Mouse (Mus musculus) midbrain, embryonic 12.5 days (tissue): ENCODE data around the gene Cdh13. TPM values are rescaled to one million over a fixed set of nuclear protein-coding genes. Genes with fewer than 3 reads are reported as not detected.

Experiments
- ATAC-seq: fragments of 200-750 bp; cut with Nextera tagmentation; 2 replicates; pipeline ENCODE4 v1.8.0; 2017; ENCODE audit warnings: low read depth, moderate TSS enrichment, moderate library complexity; ENCODE audit not compliant: low FRiP score
- H3K27ac ChIP-seq: fragments of 300-500 bp; sonication (generic); replicated peaks from 2 replicates; pipeline ENCODE4 v1.5.1; 2016; ENCODE audit warnings: mild to moderate bottlenecking
- H3K27me3 ChIP-seq: fragments of 300-500 bp; sonication (generic); 2 replicates; pipeline ENCODE4 v1.6.1; 2016; ENCODE audit warnings: mild to moderate bottlenecking
- H3K36me3 ChIP-seq: fragments of 300-500 bp; sonication (generic); 2 replicates; pipeline ENCODE4 v1.6.1; 2016
- H3K4me1 ChIP-seq: fragments of 300-500 bp; sonication (generic); 2 replicates; pipeline ENCODE4 v1.6.1; 2016
- H3K4me2 ChIP-seq: fragments of 300-500 bp; sonication (generic); replicated peaks from 2 replicates; pipeline ENCODE4 v1.6.1; 2016; ENCODE audit warnings: mild to moderate bottlenecking, moderate library complexity
- H3K4me3 ChIP-seq: fragments of 300-500 bp; sonication (generic); 2 replicates; pipeline ENCODE4 v1.5.1; 2016; ENCODE audit warnings: mild to moderate bottlenecking
- H3K9ac ChIP-seq: fragments of 300-500 bp; sonication (generic); replicated peaks from 2 replicates; pipeline ENCODE4 v1.6.1; 2016; ENCODE audit warnings: mild to moderate bottlenecking, moderate library complexity
- H3K9me3 ChIP-seq: fragments of 300-500 bp; sonication (generic); 2 replicates; pipeline ENCODE4 v1.6.1; 2016; ENCODE audit warnings: mild to moderate bottlenecking
- WGBS: fragments of 180-500 bp; shearing (Covaris S2); methylation state at CpG from one replicate; pipeline ENCODE4 v1.1.7; 2016; 5-methylcytosine and 5-hydroxymethylcytosine counted together
- polyA plus RNA-seq: library from polyadenylated mRNA; unstranded; fragments of >200 nt; fragmentation: Nextera tagmentation; extraction: Ambion mirVana; gene quantifications from 2 replicates; pipeline ENCODE4 v1.2.1, GENCODE M21; 2016

Cdh13 gene
- polyA plus RNA-seq, 1 experiment from 2014 or later, result 18.8 TPM

DNA sequence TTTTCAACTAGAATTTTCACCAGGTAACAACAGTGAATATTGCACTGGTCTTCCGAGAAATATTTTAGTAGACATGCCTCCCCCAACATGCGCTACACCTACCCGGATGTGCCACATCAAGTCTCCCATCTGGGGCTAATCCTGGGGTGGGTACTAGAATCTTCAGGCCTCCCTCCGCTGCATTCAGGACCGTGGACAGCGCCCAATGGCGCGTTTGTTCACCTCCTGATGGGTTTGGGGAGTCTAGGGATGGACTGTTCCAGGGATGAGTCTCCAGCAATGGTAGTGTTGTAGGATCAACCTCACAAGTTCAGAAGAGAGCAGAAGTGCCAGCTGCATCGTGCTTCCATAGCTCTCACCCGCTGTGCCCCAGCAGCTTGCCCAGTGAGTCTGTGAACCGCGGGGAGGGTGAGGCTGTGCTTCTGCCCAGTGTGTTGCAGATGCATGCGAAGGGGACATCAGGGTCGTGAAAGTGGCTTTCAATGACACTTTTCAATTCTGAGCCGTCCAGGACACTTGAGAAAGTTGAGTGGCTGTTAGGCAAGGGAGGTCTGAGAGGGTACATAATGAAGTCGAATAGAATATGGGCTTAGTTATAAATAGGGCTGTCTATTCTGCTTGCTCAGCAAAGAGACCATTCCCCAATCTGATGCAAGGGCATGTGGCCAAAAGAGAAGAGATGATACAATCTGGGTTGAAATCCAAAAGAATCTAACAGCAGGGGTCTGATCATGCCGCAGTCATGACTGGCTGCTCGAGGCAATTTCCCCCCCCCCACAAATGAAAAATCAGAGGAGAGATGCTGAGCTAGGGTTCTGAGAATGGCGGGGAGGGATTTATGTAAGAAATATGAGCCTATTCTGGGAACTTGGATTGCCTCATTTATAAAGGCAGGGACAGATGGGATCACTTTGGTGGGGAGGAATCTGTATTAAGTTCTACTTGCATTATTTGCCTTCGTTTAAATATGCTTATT, 668.5 kb downstream of the Cdh13 start:
- 65% methylated on average over 20 of the region's 20 CpGs for WGBS
- Histone ChIP-seq H3K9me3 (no peaks in the 10 kb centered on the region), H3K4me3 (no peak overlapping the region), H3K27me3 (no peaks in the 10 kb centered on the region), H3K27ac (no peak overlapping the region), H3K9ac (no peak overlapping the region), H3K4me1 (no peaks in the 10 kb centered on the region), H3K4me2 (no peak overlapping the region), H3K36me3 (no peaks in the 10 kb centered on the region)
- no peak for ATAC-seq

DNA sequence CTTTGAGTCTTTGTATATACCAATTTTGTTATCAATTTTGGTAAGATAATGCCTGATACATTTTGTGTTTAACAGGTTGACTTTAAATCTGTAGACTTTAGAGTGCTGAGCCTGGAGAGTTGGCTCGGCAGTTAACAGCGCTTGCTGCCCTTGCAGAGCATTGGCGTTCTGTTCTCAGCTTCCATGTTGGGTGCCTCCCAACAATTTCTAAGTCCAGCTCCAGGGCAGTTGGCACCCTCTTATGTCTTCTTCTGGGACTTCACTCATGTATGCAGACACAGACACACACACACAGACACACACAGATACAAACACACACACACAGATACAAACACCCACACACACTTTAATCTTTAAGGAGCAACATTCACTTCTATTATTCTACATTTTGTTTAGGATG, 672.6 kb downstream of the Cdh13 start:
- Histone ChIP-seq H3K27ac (no peak overlapping the region), H3K36me3 (no peaks in the 10 kb centered on the region), H3K9me3 (no peaks in the 10 kb centered on the region), H3K27me3 (no peaks in the 10 kb centered on the region), H3K4me2 (no peak overlapping the region), H3K9ac (no peak overlapping the region), H3K4me1 (no peaks in the 10 kb centered on the region), H3K4me3 (no peak overlapping the region)
- 90% methylated on average over 3 of the region's 3 CpGs for WGBS
- ATAC-seq, result no peak

DNA sequence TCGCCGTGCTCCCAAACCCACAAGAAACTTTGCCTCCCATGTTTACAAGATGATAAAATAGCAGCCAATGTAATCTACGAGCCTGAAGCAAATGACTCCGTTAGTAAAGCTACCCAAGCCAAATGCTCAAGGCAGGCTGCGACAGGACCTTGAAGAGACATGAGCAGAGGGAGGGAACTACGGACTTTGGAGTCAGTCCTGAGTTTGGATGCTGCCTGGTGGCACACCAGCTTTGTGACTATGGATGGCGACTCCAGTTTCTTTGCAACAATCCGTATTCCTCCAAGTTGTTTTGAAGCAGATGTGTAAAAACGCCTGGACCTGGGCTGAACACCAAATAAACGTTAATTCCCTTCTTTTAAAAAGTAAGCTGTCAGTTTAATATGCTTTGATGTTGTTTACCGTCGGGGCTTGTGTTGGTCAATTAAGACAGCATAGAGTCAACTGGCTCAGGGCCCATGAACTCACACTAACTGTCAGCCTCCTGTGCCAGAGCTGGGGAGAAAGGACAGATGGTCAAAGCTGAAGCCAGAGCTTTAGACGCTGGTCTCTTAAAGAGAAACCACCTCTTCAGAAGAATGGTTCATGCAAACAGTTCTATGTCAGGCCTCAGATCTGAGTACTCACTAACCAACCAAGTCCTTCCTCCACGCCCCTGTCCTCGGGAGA, 678.5 kb downstream of the Cdh13 start:
- no peak overlapping the region for H3K9ac ChIP-seq
- no peaks in the 10 kb centered on the region for H3K9me3 ChIP-seq

DNA sequence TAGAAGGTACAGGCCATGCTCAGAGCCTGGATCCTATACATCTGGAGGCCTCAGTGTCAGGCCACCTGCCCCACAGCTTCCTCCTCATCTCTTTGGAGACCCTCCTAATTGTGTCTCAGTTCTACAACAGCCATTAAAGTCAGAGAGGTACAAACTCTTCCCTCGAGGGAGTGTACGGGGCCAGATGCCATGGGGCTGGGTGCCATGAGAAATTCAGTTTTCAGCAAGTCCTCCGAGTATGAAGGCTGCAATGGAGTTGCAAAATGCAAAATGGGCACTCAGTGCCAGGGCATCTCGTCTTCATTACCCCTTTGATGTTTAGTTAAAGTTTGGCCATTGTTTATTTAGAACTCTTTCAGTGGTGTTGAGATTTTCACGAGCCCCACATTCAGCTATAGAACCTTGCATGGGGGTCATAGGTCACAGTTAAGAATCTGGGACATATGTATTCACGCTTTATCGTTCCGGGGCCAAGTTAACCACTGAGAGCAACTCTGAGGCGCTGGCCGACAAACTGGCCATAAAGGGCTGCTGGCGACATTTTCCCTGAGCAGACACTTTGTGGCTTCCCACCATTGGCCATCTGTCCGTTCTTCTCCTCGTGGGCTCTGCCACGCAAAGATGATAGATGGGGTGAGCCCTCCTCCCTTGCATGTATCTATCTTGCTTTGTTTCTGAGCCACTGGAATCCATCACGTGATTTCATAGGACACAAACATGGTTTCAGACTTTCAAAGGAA, 681.7 kb downstream of the Cdh13 start:
- H3K36me3 ChIP-seq, result no peaks in the 10 kb centered on the region
- WGBS, result 89% methylated on average over 15 of the region's 15 CpGs
- no peak for ATAC-seq

More for the DNA sequence above, 678.5 kb downstream of the Cdh13 start:
- Histone ChIP-seq H3K4me2 (no peak overlapping the region), H3K4me1 (no peaks in the 10 kb centered on the region), H3K27me3 (no peaks in the 10 kb centered on the region), H3K27ac (no peak overlapping the region), H3K36me3 (no peaks in the 10 kb centered on the region), H3K4me3 (no peak overlapping the region)
- ATAC-seq, result no peak
- WGBS, result 87% methylated on average over 15 of the region's 15 CpGs

DNA sequence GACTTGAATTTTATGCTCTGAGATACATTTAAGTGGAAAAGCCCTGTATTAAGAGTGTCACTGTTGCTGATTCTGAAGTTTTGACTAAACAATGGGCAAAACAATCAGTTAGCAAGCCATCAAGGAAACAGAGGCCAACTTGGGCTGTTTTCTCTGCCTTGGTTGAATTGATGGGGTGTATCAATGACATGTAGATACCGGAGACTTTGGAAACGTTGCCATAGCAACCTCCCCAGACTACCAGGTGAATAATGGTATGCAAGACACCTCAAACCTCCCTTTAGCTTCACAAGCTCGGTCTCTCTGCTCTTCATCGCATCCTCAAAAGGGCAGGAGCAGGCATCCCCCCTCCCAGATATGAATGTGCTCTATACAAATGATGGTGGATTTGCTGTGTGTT, 685.4 kb downstream of the Cdh13 start:
- Histone ChIP-seq H3K9ac (no peak overlapping the region), H3K4me2 (no peak overlapping the region), H3K9me3 (no peaks in the 10 kb centered on the region), H3K4me1 (peaks cover 5% of the 10 kb centered on the region; the same call in 1 of the 2 replicates), H3K27me3 (no peaks in the 10 kb centered on the region), H3K36me3 (no peaks in the 10 kb centered on the region), H3K27ac (no peak overlapping the region), H3K4me3 (no peak overlapping the region)
- no peak for ATAC-seq
- WGBS, result 68% methylated on average over 4 of the region's 4 CpGs

More for the DNA sequence above, 681.7 kb downstream of the Cdh13 start:
- H3K9me3 ChIP-seq, result no peaks in the 10 kb centered on the region
- H3K27me3 ChIP-seq, result no peaks in the 10 kb centered on the region
- peaks cover 5% of the 10 kb centered on the region; the same call in 1 of the 2 replicates for H3K4me1 ChIP-seq
- no peak overlapping the region for H3K27ac ChIP-seq
- no peak overlapping the region for H3K4me3 ChIP-seq
- H3K9ac ChIP-seq, result no peak overlapping the region
- no peak overlapping the region for H3K4me2 ChIP-seq

DNA sequence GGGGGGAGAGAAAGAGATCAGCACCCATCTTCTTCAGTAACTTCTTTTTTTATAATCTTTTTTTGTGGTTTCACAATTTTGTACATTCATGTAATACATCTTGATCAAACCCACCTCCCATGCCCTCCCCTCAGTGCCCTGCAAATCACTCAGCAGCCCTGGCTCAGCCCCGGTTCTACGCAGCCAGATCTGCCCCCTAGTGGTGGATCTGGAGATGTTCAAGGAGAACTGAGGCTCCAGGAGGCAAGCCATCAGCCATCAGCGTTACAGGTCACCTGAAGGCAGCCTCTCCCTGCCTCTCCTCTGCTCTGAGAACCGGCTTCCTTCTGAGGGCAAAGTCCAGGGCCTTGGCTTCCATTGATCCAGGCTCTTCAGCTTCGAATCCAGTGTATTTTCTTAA, 696.3 kb downstream of the Cdh13 start:
- no peak overlapping the region for H3K27ac ChIP-seq
- H3K4me2 ChIP-seq, result no peak overlapping the region
- H3K9ac ChIP-seq, result no peak overlapping the region
- no peaks in the 10 kb centered on the region for H3K27me3 ChIP-seq
- ATAC-seq, result no peak
- peaks cover 5% of the 10 kb centered on the region; the same call in 1 of the 2 replicates for H3K9me3 ChIP-seq
- H3K4me1 ChIP-seq, result no peaks in the 10 kb centered on the region
- no peaks in the 10 kb centered on the region for H3K36me3 ChIP-seq
- H3K4me3 ChIP-seq, result no peak overlapping the region
- WGBS, result 13% methylated on average over 5 of the region's 5 CpGs

DNA sequence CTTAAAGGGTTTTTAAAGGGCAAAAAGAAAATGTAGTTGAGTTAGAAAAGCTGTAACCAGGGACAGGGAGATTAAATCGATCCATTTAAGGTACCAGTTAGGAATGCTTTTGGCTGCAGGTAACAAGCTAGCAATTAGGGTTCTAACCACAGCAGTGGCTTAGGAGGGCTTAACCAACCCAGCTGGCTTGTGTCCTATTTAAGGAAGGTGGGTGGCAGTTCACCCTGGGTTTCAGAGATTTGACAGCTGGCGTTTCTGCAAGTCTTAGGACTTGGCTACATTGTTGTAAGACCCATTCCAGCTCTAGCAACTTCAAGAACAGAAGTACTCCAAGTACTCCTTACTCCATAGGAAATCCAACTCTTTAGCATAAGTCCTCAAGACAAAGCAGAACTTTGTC, 700.2 kb downstream of the Cdh13 start:
- no peak for ATAC-seq
- H3K4me2 ChIP-seq, result no peak overlapping the region
- WGBS, result 72% methylated on average over 2 of the region's 2 CpGs
- no peaks in the 10 kb centered on the region for H3K36me3 ChIP-seq
- no peak overlapping the region for H3K27ac ChIP-seq
- no peaks in the 10 kb centered on the region for H3K4me1 ChIP-seq
- peaks cover 5% of the 10 kb centered on the region; the same call in 1 of the 2 replicates for H3K9me3 ChIP-seq
- H3K9ac ChIP-seq, result no peak overlapping the region
- no peaks in the 10 kb centered on the region for H3K27me3 ChIP-seq
- no peak overlapping the region for H3K4me3 ChIP-seq

DNA sequence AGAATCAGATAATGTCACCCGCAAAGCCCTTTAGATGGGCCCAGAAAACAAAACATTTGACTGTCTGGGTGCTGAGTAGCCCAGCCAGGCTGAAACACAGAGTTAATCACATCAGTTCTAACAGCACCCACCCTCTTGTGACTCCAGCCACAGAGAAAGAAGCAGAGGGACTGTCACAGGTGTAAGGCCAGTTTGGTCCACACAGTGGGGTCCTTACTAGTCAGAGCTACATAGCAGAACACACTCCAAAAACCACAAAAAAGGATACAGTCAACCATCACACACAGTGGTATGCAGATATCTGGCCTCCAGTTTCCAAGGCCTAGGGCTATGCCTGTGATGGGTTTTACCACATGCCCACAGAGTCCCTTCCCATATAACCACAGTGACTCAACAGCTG, 703.3 kb downstream of the Cdh13 start:
- no peak overlapping the region for H3K4me3 ChIP-seq
- ATAC-seq, result no peak
- 58% methylated on average over 1 of the region's 1 CpGs for WGBS
- H3K4me2 ChIP-seq, result no peak overlapping the region
- H3K9me3 ChIP-seq, result peaks cover 5% of the 10 kb centered on the region; the same call in 1 of the 2 replicates
- H3K36me3 ChIP-seq, result no peaks in the 10 kb centered on the region
- H3K27ac ChIP-seq, result no peak overlapping the region
- no peaks in the 10 kb centered on the region for H3K27me3 ChIP-seq
- no peaks in the 10 kb centered on the region for H3K4me1 ChIP-seq
- no peak overlapping the region for H3K9ac ChIP-seq

DNA sequence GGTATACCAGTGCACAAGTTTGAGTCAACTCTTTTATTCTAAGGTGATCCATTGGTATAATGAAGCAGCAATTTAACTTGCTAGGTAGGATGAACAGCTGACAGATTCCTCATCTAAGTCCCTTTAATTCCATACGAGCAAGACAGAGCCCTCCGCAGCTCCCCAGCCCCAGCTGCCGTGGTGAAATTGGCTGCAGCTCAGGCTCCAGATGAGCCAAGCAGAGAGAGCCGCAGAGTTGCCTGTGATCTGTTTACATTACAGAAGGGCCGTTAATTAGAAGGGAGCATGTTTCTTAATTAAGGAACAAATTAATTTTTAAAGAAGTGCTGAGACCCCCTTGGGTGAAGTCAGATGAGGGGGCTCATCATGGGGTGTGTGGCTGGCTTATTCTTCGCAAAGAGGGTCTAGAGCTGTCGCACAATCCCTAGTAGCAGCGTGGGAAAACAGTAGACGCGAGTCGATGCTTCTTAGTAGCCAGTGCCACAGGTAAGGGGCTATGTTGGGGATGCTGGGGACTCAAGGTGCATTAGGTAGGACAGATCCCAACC, 712.2 kb downstream of the Cdh13 start:
- H3K27ac ChIP-seq, result no peak overlapping the region
- no peak overlapping the region for H3K4me3 ChIP-seq
- no peaks in the 10 kb centered on the region for H3K4me1 ChIP-seq
- ATAC-seq, result no peak
- no peaks in the 10 kb centered on the region for H3K36me3 ChIP-seq
- no peak overlapping the region for H3K4me2 ChIP-seq
- H3K9me3 ChIP-seq, result no peaks in the 10 kb centered on the region
- 86% methylated on average over 11 of the region's 11 CpGs for WGBS
- no peaks in the 10 kb centered on the region for H3K27me3 ChIP-seq
- H3K9ac ChIP-seq, result no peak overlapping the region

DNA sequence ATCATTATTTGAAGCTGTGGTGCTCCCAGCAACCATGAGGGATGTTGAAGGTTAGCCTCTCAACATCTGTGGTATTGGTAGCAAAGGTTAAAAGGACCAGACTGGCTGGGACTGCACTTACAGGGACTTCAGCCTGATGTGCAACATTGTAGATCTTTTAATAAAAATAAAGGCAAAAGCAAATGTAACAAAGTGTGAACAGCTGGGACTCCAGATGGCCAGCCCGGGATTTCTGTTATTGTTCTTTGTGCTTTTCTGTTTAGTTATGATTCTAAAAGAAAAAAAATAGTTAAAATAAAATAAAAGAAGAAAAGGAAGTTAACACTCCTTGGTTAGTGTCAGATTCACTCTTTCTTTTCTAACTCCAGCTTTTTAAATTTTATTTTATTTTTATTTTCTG, 717.1 kb downstream of the Cdh13 start:
- Histone ChIP-seq H3K27me3 (no peaks in the 10 kb centered on the region), H3K4me3 (no peak overlapping the region), H3K9me3 (no peaks in the 10 kb centered on the region), H3K9ac (no peak overlapping the region), H3K27ac (no peak overlapping the region), H3K4me2 (no peak overlapping the region), H3K4me1 (no peaks in the 10 kb centered on the region), H3K36me3 (no peaks in the 10 kb centered on the region)
- no peak for ATAC-seq
- 88% methylated on average over 1 of the region's 1 CpGs for WGBS

DNA sequence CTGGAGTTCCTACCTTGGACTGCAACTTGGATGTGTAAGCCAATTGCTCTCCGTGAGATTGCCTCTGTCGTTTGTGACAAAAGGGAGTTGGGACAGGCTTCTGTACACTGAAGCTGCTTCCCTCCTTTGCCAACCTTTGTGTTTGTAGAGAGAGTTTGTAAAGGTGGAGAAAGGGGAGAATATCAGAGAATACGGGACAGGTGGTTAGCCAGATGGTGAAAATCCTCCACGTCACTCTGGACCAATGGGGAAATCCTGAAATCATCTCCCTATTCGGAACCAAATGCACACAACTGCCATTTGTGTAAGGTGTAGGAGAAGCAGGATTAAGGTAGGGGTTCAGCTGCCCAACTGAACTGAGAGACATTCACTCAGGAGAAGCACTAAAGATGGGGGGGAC, 721.3 kb downstream of the Cdh13 start:
- H3K36me3 ChIP-seq, result no peaks in the 10 kb centered on the region
- no peaks in the 10 kb centered on the region for H3K4me1 ChIP-seq
- H3K27ac ChIP-seq, result no peak overlapping the region
- no peak overlapping the region for H3K4me3 ChIP-seq
- WGBS, result 89% methylated on average over 5 of the region's 5 CpGs
- H3K9ac ChIP-seq, result no peak overlapping the region
- no peaks in the 10 kb centered on the region for H3K27me3 ChIP-seq
- no peaks in the 10 kb centered on the region for H3K9me3 ChIP-seq
- ATAC-seq, result no peak
- no peak overlapping the region for H3K4me2 ChIP-seq
